Mouse (Mus musculus): Measurements from ENCODE around the gene Ambn.
"Not testable (repeated sequence)": the region's sequence is repeated elsewhere in the genome, so short reads cannot be mapped to it uniquely, and the experiment has no call there.

Ambn gene

GRCm38 (mm10) chr5:88455691-88456090, at the start of gene Ambn:
Gene Ambn, plus strand, starts transcription at chr5:88455991.
- no peak for DNase-seq (ENCODE audit: low spot score in 2 of 2)

- DNase-seq (ENCODE audit: low spot score in 2 of 2): no peak
Measured at GRCm38 (mm10) chr5:88420319-88421065, 35.3 kb upstream of the Ambn start.

GRCm38 (mm10) chr5:88424892-88425291, 30.9 kb upstream of the Ambn start:
- DNase-seq (ENCODE audit: low spot score in 2 of 2): not testable (repeated sequence)

GRCm38 (mm10) chr5:88426753-88427152, 29.0 kb upstream of the Ambn start:
- no peak for DNase-seq (ENCODE audit: low spot score in 2 of 2)

- DNase-seq (ENCODE audit: low spot score in 2 of 2): no peak
Measured at GRCm38 (mm10) chr5:88467471-88467870, 11.7 kb downstream of the Ambn start.

- DNase-seq (ENCODE audit: low spot score in 2 of 2): no peak
Measured at GRCm38 (mm10) chr5:88468807-88469704, 13.3 kb downstream of the Ambn start.

- DNase-seq (ENCODE audit: low spot score in 2 of 2): no peak
Measured at GRCm38 (mm10) chr5:88487675-88488074, 31.9 kb downstream of the Ambn start, which contains the start of gene Enam. Gene Enam, plus strand, starts transcription at chr5:88487975.

- no peak for DNase-seq (ENCODE audit: low spot score in 2 of 2)
Measured at GRCm38 (mm10) chr5:88489004-88489403, 33.2 kb downstream of the Ambn start.

- DNase-seq (ENCODE audit: low spot score in 2 of 2): no peak
Measured at GRCm38 (mm10) chr5:88491111-88491510, 35.3 kb downstream of the Ambn start.

GRCm38 (mm10) chr5:88499781-88500180, 44.0 kb downstream of the Ambn start:
- no peak for DNase-seq (ENCODE audit: low spot score in 2 of 2)

- DNase-seq (ENCODE audit: low spot score in 2 of 2): no peak
Measured at GRCm38 (mm10) chr5:88508555-88508954, 52.8 kb downstream of the Ambn start.

GRCm38 (mm10) chr5:88508990-88509389, 53.2 kb downstream of the Ambn start:
- DNase-seq (ENCODE audit: low spot score in 2 of 2): no peak
